Mouse (Mus musculus) frontal cortex, postnatal 14 days (tissue): ENCODE data around the gene Bin2.
A peak's percentile ranks its signal among the peaks of the same experiment; 100 is the strongest.
"Not testable (repeated sequence)": the region's sequence is repeated elsewhere in the genome, so short reads cannot be mapped to it uniquely, and the experiment has no call there.

Experiments
- DNase-seq, 2 experiments: peaks; one replicate each; pipeline ENCODE4 v3.0.0; 2022; ENCODE audit warnings: low spot score in 2 of 2

The Bin2 gene

DNA sequence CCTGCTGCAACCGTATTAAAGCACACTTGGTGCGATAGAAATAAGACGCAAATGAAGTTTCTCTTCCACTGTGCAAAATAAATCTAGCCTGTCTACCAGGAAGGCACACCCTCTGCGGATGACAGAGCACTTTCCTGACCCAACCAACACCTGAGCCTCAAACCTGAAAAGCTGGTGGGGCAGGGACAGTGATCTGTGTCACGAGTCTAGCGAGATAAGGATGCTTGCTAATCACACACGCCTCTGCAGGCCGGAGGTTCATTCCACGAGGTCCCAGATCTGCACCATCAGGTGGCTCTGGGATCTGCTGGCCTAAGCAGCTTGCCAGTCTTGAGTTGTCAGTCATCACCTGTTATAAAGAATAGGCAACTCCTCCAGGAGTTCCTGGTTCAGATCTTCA, 17.7 kb downstream of the Bin2 start:
- DNase-seq = no peak

GRCm38 (mm10) chr15:100650111-100650510, 19.2 kb downstream of the Bin2 start:
- no peak for DNase-seq

- no peak for DNase-seq
Observed at GRCm38 (mm10) chr15:100646161-100646560, 23.2 kb downstream of the Bin2 start.

GRCm38 (mm10) chr15:100642451-100642850, 26.9 kb downstream of the Bin2 start:
- DNase-seq = no peak

- no peak for DNase-seq
Observed at GRCm38 (mm10) chr15:100641226-100641810, 28.0 kb downstream of the Bin2 start.

DNA sequence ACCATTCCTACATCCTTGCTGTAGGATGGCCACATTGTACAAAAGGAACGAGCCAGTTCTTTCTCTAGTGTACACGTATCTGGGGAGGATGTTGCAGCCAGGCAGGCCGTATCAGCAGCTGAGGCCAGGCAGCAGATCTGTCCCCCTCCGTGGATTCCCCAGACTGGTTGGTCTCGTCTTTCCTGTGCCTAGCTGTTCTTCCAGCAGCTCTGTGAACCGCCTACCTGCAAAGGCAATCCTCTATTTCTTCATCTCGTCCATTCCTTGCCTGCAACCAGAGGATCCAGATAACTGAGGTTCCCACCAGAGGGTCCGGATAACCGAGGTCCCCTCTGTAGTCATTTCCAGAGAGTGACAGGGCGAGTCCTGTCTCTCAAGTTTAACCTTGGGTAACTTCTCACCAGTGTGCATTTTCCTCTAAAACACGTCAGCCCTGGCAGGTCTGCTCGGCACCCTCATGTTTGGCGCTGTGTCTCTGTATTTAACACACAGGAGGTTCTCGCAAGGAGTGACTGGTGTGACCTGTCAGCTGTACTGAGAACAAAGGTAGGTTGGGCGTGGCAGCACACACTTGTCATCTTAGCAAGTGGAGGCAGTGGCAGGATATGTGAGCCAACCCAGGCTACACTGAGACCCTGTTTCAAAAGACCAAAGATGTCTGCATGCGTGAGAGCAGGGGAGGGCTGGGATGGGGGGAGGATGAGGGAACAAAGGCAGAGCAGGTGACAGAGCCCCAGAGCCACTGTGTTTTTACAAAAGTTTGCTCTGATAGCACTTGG, 29.2 kb downstream of the Bin2 start:
- no peak for DNase-seq

DNA sequence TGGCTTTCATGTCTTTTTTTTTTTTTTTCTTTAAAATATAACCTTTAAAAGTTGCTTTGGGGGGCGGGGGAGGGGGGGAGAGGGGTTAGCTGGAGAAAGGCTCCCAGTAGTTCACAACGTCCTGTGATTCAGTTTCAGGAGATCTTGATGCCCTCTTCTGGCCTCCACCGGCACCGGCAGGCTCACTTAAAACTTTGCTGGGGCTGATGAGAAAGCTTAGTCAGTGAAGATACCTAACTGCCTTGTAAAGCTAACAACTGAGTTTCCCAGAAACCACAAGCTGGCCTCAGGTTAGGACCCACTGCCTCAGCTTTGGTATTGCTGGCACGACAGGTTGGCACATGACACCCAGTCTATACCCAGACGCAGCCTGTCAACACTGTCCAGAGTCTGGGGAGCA, 31.7 kb downstream of the Bin2 start:
- no peak for DNase-seq

GRCm38 (mm10) chr15:100636700-100637501, 32.5 kb downstream of the Bin2 start, which contains the start of gene Smagp:
Gene Smagp (minus strand): TSS chr15:100636940.
- DNase-seq = no peak

GRCm38 (mm10) chr15:100635851-100636645, 33.3 kb downstream of the Bin2 start:
- DNase-seq = no peak

GRCm38 (mm10) chr15:100635239-100635638, 34.1 kb downstream of the Bin2 start:
- DNase-seq = no peak

GRCm38 (mm10) chr15:100633341-100633740, 36.0 kb downstream of the Bin2 start:
- no peak for DNase-seq

GRCm38 (mm10) chr15:100632323-100632722, 37.0 kb downstream of the Bin2 start:
- no peak for DNase-seq

DNA sequence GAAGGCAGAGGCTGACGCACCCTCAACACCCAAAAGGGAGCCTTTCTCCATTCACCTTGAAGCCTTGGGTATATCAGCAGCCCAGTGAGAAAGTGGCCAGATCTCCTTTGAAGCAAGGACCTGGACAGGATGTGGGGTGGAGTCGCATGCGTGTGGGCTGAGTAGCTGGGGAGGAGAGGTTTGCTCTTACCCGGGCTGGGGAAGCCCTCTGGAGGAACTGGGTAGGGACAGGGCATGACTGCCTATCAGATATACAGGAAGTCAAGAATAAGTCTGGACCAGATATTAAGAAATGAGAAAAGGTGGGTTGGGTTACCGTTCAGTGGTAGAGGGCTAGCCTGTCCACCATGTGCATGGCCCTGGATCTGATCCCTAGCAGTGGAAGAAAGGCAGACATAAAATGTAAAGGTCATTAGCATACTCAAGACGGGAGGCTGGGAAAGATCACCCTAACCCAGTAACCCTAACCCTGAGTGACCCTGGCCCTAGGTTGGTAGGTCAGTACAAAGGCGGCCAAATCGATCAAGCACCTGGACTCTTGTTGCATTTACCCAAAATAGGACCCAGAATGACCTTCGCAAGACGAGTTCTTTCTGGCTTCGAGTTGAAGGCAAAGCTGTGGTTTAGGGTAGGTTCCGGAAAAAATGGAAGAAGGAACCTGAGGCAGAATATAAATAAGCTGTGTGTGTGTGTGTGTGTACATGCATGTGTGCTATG, 37.7 kb downstream of the Bin2 start:
- no peak for DNase-seq

DNA sequence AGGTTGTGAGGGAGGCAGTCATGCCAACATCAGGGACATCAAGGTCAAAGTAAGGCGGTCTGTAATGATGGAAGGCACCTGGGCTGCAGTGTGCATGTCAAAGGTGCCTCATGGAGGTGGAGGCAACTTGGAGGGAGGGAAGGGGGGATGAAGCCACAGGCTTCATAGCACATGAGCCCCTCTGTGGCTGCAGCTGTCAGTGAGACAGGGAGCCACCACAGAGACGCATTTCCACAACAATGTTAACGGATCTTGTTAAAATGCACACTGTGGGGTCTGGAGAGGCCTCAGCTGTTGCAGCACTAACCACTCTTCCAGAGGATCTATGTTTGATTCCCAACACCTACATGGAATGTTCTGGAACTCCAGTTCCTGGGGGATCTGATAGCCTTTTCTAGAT, 39.2 kb downstream of the Bin2 start:
- DNase-seq = no peak

- no peak for DNase-seq
Observed at GRCm38 (mm10) chr15:100628797-100629196, 40.6 kb downstream of the Bin2 start.

DNA sequence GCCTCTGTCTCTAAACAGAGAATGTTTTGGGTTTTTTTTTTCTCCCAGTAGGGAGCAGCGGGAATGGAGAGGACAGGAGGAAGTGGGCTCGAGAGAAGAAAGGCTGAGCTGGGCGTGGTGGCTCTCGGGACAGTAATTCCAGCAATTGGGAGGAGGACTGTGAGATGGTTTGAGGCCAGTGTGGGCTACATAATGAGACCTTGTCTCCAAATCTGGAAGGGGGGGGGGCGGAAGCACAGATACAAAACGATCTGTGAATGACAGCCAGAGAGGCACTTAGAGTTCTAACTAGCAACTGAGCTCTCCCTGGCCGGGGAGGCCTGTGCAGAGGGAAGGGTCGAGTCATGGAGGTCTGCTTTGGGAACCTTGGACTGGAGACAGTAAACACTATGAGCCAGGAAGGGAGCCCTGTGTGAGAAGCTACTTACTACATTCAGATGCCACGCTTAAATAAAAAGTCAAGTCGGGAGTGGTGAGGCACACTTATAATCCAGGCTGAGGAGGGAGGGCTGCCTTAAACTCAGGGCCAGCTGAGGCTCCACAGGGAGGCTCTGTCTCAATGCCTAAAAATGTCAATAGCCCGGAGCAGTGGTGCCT, 41.5 kb downstream of the Bin2 start:
- no peak for DNase-seq

- no peak for DNase-seq
Observed at GRCm38 (mm10) chr15:100627287-100627686, 42.1 kb downstream of the Bin2 start.

DNA sequence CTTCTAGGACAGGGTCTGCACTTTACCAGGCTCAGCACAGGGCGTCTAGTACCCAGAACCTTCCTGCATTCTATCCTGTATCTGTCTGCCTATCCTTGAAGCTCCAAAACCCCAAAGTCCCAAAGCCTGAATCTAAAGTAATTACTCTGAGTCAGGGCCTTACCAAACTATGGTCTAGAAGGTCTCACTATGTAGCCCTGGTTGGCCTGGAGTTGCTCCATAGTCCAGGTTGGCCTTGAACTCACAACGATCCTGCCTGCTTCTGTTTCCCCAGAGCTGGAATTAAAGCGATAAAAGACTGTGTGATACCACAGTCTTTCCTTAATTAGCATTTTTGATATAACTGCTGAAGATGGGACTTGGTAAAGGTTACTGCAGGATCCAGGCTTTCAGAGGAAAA, 44.9 kb downstream of the Bin2 start:
- DNase-seq = no peak

GRCm38 (mm10) chr15:100623754-100624153, 45.6 kb downstream of the Bin2 start:
- no peak for DNase-seq

- DNase-seq = peak in 1 of 2 experiments; percentile 33
Observed at GRCm38 (mm10) chr15:100622164-100622563, 47.2 kb downstream of the Bin2 start.

DNA sequence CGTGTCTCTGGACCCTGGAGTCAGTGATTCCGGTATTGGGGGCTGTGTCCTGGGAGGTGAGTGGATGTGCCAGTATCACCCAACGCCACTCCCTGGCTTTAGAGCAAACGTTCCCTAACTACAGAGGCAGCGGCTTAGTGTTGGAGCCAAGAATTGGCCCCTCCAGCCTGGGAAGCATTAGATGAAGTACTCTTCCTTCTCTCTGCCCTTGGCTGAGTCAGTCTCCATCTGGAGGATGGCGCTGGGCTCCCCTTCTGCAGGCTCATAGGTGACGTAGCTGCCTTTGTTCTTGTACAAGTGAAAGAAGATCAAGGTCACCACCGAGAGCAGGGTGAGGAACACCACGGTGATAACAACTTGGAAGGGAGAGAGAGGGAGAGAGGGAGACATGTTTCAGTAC, 47.7 kb downstream of the Bin2 start:
- not testable (repeated sequence) for DNase-seq
